Mouse (Mus musculus): ENCODE measurements around the gene Car14. TPM values are rescaled to one million over a fixed set of nuclear protein-coding genes. Genes with fewer than 3 reads are reported as not detected.
A peak's percentile ranks its signal among the peaks of the same experiment; 100 is the strongest.

Gene Car14
- total and polyA plus RNA-seq, 3 experiments, result 0.15 to 0.38 TPM; not detected in 1

DNA sequence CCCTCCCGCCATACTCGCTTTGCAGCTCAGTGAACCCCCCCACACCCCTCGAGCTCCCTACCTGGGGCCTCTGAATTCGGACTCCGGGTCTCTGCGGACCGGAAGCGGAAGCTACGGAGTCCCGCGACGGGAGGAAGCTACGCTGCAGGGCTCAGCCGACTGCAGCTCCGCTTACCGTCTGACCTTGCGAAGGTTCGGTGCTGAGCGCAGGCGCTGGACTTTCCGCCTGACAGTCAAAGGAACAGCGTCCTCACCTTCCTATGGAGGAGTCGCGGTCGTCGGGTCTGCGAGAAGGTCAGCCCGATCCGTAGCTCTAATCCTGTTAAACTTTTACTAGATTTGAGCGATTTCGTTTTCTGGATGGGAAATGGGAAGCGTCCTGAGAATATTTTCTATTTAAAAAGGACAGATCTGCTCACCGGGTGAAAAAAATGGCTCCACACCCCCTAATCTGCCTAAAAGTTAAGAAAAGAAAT is 33.1 kb downstream of the Car14 start, which contains the start of gene Mrps21 (continued):
- TF ChIP-seq JUND (IDR thresholded peaks at IDR 0.05; ENCODE audit: low read depth, low read length) (0 out of 2 replicates have a peak, but pooled peaks have one; percentile 5), MYC (IDR thresholded peaks at IDR 0.05; ENCODE audit: low read depth, low read length) (peak; percentile 84), MAFK (IDR thresholded peaks at IDR 0.05; ENCODE audit: borderline replicate concordance, low read depth, low read length) (no peak), MXI1 (IDR thresholded peaks at IDR 0.05; ENCODE audit: low read depth, low read length) (peak; percentile 89), GABPA (IDR thresholded peaks at IDR 0.05; ENCODE audit: low read depth, low read length) (0 out of 2 replicates have a peak, but pooled peaks have one; percentile 18), MAZ (IDR thresholded peaks at IDR 0.05; ENCODE audit: low read depth, low read length) (peak; percentile 90), NELFE (IDR thresholded peaks at IDR 0.05; ENCODE audit: low read depth, low read length) (peak; percentile 99), SIN3A (IDR thresholded peaks at IDR 0.05; ENCODE audit: low read length) (peak; percentile 98), MEF2A (IDR thresholded peaks at IDR 0.05; ENCODE audit: extremely low read depth, insufficient replicate concordance, low read depth, low read length, poor library complexity, severe bottlenecking) (peak; percentile 76; the same call in 1 of the 2 replicates), ETS1 (IDR thresholded peaks at IDR 0.05; ENCODE audit: low read depth, low read length) (peak; percentile 74), CHD2 (IDR thresholded peaks at IDR 0.05; ENCODE audit: low read length) (peak; percentile 42), ZC3H11A (IDR thresholded peaks at IDR 0.05; ENCODE audit: low read depth, low read length) (no peak), ZNF384 (IDR thresholded peaks at IDR 0.05; ENCODE audit: low read depth, low read length) (peak; percentile 79; the same call in 1 of the 2 replicates), TAL1 (IDR thresholded peaks at IDR 0.05; ENCODE audit: low read length) (no peak), ZKSCAN1 (IDR thresholded peaks at IDR 0.05; ENCODE audit: low read depth, low read length) (peak; percentile 12; the same call in 1 of the 2 replicates)

DNA sequence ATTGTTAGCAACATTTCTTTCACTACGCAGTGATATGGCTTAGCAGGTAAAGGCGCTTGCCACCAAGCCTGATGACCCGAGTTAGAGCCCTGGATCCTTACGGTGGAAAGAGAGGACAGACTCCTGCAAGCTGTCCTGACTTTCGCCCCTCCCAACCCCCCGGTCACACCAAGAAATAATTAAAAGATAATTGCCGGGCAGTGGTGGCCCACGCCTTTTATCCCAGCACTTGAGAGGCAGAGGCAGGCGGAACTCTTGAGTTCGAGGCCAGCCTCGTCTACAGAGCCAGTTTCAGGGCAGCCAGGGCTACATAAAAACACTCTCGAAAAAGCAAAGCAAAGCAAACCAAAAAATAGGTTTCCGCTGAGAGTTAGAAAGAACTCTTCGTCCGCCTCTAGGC is 33.5 kb downstream of the Car14 start:
- H3K36me3 ChIP-seq (ENCODE audit: control insufficient read depth in 1 of 2, insufficient read depth in 2 of 2, low read length in 2 of 2), result peaks cover 3 to 17% of the 10 kb centered on the region in 2 experiments
- H3K27me3 ChIP-seq (ENCODE audit: control insufficient read depth in 1 of 2, insufficient read depth in 2 of 2, low read length in 2 of 2), result no peaks in the 10 kb centered on the region
- peaks cover 4 to 8% of the 10 kb centered on the region in 2 experiments for H3K4me1 ChIP-seq (ENCODE audit: control insufficient read depth in 1 of 2, insufficient read depth in 2 of 2, low read length in 2 of 2)
- H3K27ac ChIP-seq (ENCODE audit: control insufficient read depth, low read depth, low read length), result peak overlapping the region; percentile 85
- DNase-seq (ENCODE audit: low read depth, low spot score), result no peak
- TF ChIP-seq JUND (IDR thresholded peaks at IDR 0.05; ENCODE audit: low read depth, low read length) (0 out of 2 replicates have a peak, but pooled peaks have one; percentile 11), SIN3A (IDR thresholded peaks at IDR 0.05; ENCODE audit: low read length) (no peak), USF1 (IDR thresholded peaks at IDR 0.05; ENCODE audit: low read depth, low read length) (no peak)
- H3K9me3 ChIP-seq (replicated peaks; ENCODE audit: insufficient read depth, low read length), result no peaks in the 10 kb centered on the region
- peak overlapping the region; percentile 83 for H3K9ac ChIP-seq (ENCODE audit: control insufficient read depth, low read depth, low read length, poor library complexity, severe bottlenecking)
- H3K79me2 ChIP-seq (ENCODE audit: control insufficient read depth, insufficient read depth, low read length, poor library complexity), result peaks cover 37% of the 10 kb centered on the region
- H3K4me3 ChIP-seq (ENCODE audit: control insufficient read depth in 1 of 2, insufficient read depth in 1 of 2, low read depth in 2 of 2, low read length in 2 of 2), result peak overlapping the region; percentile 75 to 80

DNA sequence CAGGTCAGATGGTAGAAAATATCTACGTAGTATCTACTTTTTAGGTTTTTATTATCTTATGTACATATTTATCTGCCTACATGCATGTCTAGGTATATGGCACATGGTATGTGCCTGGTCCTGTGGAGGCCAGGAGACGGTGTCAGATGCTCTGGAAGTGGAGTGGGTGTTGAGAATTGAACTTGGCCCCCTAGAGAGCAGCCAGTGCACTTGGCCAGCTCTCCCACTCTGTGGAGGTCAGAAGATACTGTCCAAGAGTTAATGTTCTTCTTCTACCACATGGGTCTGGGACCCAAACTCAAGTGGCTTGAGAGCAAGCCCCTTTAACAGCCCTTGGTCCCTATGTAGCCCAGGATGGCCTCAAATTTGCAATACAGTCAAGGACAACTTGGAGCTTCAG is 37.1 kb downstream of the Car14 start:
- peaks cover 22% of the 10 kb centered on the region for H3K79me2 ChIP-seq (ENCODE audit: control insufficient read depth, insufficient read depth, low read length, poor library complexity)
- H3K27me3 ChIP-seq (ENCODE audit: control insufficient read depth in 1 of 2, insufficient read depth in 2 of 2, low read length in 2 of 2), result no peaks in the 10 kb centered on the region
- no peak overlapping the region for H3K27ac ChIP-seq (ENCODE audit: control insufficient read depth, low read depth, low read length)
- peaks cover 3 to 11% of the 10 kb centered on the region in 2 experiments for H3K36me3 ChIP-seq (ENCODE audit: control insufficient read depth in 1 of 2, insufficient read depth in 2 of 2, low read length in 2 of 2)
- DNase-seq (ENCODE audit: low read depth, low spot score), result no peak
- H3K9ac ChIP-seq (ENCODE audit: control insufficient read depth, low read depth, low read length, poor library complexity, severe bottlenecking), result no peak overlapping the region
- no peaks in the 10 kb centered on the region for H3K9me3 ChIP-seq (replicated peaks; ENCODE audit: insufficient read depth, low read length)
- no peak overlapping the region for H3K4me3 ChIP-seq (ENCODE audit: control insufficient read depth in 1 of 2, insufficient read depth in 1 of 2, low read depth in 2 of 2, low read length in 2 of 2)
- H3K4me1 ChIP-seq (ENCODE audit: control insufficient read depth in 1 of 2, insufficient read depth in 2 of 2, low read length in 2 of 2), result peaks cover 4% of the 10 kb centered on the region in 2 experiments
- no peak for TF ChIP-seq MAFK (IDR thresholded peaks at IDR 0.05; ENCODE audit: borderline replicate concordance, low read depth, low read length)
- TF ChIP-seq SMC3 (IDR thresholded peaks at IDR 0.05; ENCODE audit: low read depth, low read length), result no peak
- no peak for TF ChIP-seq ZMIZ1 (IDR thresholded peaks at IDR 0.05; ENCODE audit: low read depth, low read length)
- TF ChIP-seq POLR2AphosphoS5 (IDR thresholded peaks at IDR 0.05; ENCODE audit: borderline replicate concordance, low read depth, low read length), result no peak
- no peak for TF ChIP-seq KAT2A (conservative IDR thresholded peaks at IDR 0.05; ENCODE audit: low read depth, low read length)
- TF ChIP-seq ZKSCAN1 (IDR thresholded peaks at IDR 0.05; ENCODE audit: low read depth, low read length), result no peak
- no peak for TF ChIP-seq POLR2A (IDR thresholded peaks at IDR 0.05; ENCODE audit: control insufficient read depth in 1 of 2, insufficient read depth in 1 of 2, low read depth in 1 of 2, low read length in 2 of 2, poor library complexity in 1 of 2)
- no peak for TF ChIP-seq JUND (IDR thresholded peaks at IDR 0.05; ENCODE audit: low read depth, low read length)
- TF ChIP-seq ETS1 (IDR thresholded peaks at IDR 0.05; ENCODE audit: low read depth, low read length), result no peak
- no peak for TF ChIP-seq NELFE (IDR thresholded peaks at IDR 0.05; ENCODE audit: low read depth, low read length)
- TF ChIP-seq CTCF (IDR thresholded peaks at IDR 0.05 in 2 of 3, conservative IDR thresholded peaks at IDR 0.05 in 1 of 3; ENCODE audit: control insufficient read depth in 1 of 3, insufficient read depth in 1 of 3, low read depth in 2 of 3, low read length in 3 of 3, poor library complexity in 1 of 3, severe bottlenecking in 1 of 3), result no peak
- TF ChIP-seq ZC3H11A (IDR thresholded peaks at IDR 0.05; ENCODE audit: low read depth, low read length), result no peak
- TF ChIP-seq RAD21 (IDR thresholded peaks at IDR 0.05; ENCODE audit: low read depth, low read length), result no peak
- TF ChIP-seq EP300 (IDR thresholded peaks at IDR 0.05; ENCODE audit: low read depth in 1 of 2, low read length in 2 of 2), result no peak
- TF ChIP-seq NRF1 (IDR thresholded peaks at IDR 0.05; ENCODE audit: insufficient read depth, low read depth, low read length, poor library complexity, severe bottlenecking), result no peak
- no peak for TF ChIP-seq CHD1 (IDR thresholded peaks at IDR 0.05; ENCODE audit: low read depth, low read length)
- TF ChIP-seq RCOR1 (IDR thresholded peaks at IDR 0.05; ENCODE audit: low read depth, low read length), result no peak
- no peak for TF ChIP-seq MYB (IDR thresholded peaks at IDR 0.05; ENCODE audit: low read depth, low read length)

Measured in MEL (cell line).